ENCODE assay signal across 20 mouse cellular contexts in the genomic region with DNA sequence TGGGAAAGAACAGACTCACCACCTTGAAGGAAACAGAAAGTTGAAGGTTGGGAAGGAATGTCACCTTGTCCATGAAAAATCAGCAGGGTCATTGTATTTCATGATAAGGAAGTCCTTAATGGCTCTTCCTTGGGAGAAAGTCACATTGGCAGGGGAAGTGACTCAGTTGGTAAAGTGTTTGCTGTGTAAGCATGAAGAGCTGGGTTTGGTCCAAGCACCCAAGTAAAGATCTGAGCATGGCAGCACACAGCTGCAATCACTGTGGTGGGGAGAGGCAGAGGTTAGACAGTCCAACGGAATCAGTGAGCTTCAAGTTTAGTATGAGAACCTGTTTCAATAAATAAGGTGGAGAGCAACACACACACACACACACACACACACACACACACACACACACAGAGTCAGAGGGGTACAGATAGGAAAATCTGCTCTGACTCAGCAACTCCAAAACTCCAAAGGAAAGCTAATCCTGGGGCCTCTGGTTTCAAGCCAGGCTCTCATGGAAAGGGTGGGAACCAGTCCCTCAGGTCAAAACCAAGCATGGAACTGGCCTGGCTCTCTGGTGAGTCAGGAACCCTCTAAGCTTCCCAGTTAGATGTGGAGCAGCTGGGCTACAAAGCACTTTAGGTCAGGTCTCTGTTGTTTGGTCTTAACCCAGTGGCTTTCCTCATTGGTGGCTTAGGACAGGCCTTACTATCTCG.
A peak's percentile ranks its signal among the peaks of the same experiment; 100 is the strongest.
DNase-seq lines count a peak whose midpoint lies in the region; ATAC-seq and TF ChIP-seq lines count a peak whose summit lies in the region.
"Had no signal": no experiment of that assay in that cellular context is flagged by ENCODE, and none has a peak within 500 bp of the region (broad histone marks: within the 10 kb centered on the region; RNA-seq: fewer than 3 reads in every experiment).

No protein-coding gene starts in this region.

- TF ChIP-seq CTCF in lung, adult 2 months (IDR thresholded peaks at IDR 0.05; ENCODE audit: insufficient read depth, low read length) = no peak
- TF ChIP-seq CTCF in Patski (IDR thresholded peaks at IDR 0.05) = no peak

- no peak overlapping the region for H3K4me3 ChIP-seq in lung, adult 2 months (replicated peaks; ENCODE audit: extremely low read depth, low read depth, low read length)
- no peak overlapping the region for H3K4me3 ChIP-seq in lung, embryonic 15.5 days
- H3K4me3 ChIP-seq in forebrain, embryonic 16.5 days (replicated peaks; ENCODE audit: low read length) = no peak overlapping the region
- H3K4me3 ChIP-seq: embryonic facial prominence, embryonic 10.5 days; forebrain, embryonic 13.5 days; hindbrain, embryonic 15.5 days; intestine, embryonic 15.5 days; liver, embryonic 15.5 days; midbrain, embryonic 10.5 days; neural tube, embryonic 12.5 days had no signal

- in situ Hi-C loops in Patski (cut with MboI; ENCODE audit: low pct_unique_long_range_greater_than_20kb) = loop anchor here (5.0 kb wide), 4 partner anchors 88 to 193 kb away; no protein-coding TSS in a partner anchor

- DNase-seq in lung, adult 2 months = peak; percentile 22
- DNase-seq in lung, postnatal 4 days = no peak
- DNase-seq in Patski (ENCODE audit: low read depth, low spot score) = peak; percentile 68
- no peak for DNase-seq in cerebellum, postnatal 14 days
- no peak for DNase-seq in left cerebral cortex, postnatal 4 days
- DNase-seq: adrenal gland, postnatal 25 days; cerebellum, adult 18-20 months; heart, postnatal 36 days; thymus, adult 2 months had no signal

- intact Hi-C loops in left cerebral cortex, postnatal 4 days (cut with DNase I) = no loop called here

- no peak overlapping the region for H3K4me2 ChIP-seq in lung, embryonic 15.5 days
- no peak overlapping the region for H3K4me2 ChIP-seq in forebrain, embryonic 16.5 days (ENCODE audit: low read length)
- H3K4me2 ChIP-seq: forebrain, embryonic 13.5 days; hindbrain, embryonic 15.5 days; intestine, embryonic 15.5 days; liver, embryonic 15.5 days; neural tube, embryonic 12.5 days had no signal

- CTCF ChIA-PET in Patski (lab: Charles Lee) = interaction anchor here (0.7 to 3.5 kb wide), 10 partner anchors 9 to 231 kb away, joined by 3 to 14 read pairs (median 3); no protein-coding TSS in a partner anchor

- POLR2A ChIA-PET in Patski (lab: Charles Lee) = interaction anchor here (1.3 to 1.5 kb wide), 2 partner anchors 15 to 191 kb away, joined by 4 to 5 read pairs; no protein-coding TSS in a partner anchor

- H3K9me3 ChIP-seq in lung, embryonic 15.5 days = no peaks in the 10 kb centered on the region
- H3K9me3 ChIP-seq in forebrain, embryonic 16.5 days (ENCODE audit: control insufficient read depth, low read length) = no peaks in the 10 kb centered on the region
- H3K9me3 ChIP-seq: forebrain, embryonic 13.5 days; hindbrain, embryonic 15.5 days; intestine, embryonic 15.5 days; liver, embryonic 15.5 days; midbrain, embryonic 10.5 days; neural tube, embryonic 12.5 days had no signal

- H3K36me3 ChIP-seq in lung, embryonic 15.5 days = no peaks in the 10 kb centered on the region
- H3K36me3 ChIP-seq in forebrain, embryonic 16.5 days (ENCODE audit: control insufficient read depth, insufficient read depth) = no peaks in the 10 kb centered on the region
- H3K36me3 ChIP-seq: embryonic facial prominence, embryonic 10.5 days; hindbrain, embryonic 15.5 days; intestine, embryonic 15.5 days; liver, embryonic 15.5 days; midbrain, embryonic 10.5 days; neural tube, embryonic 12.5 days had no signal

- H3K4me1 ChIP-seq in lung, adult 2 months (ENCODE audit: control insufficient read depth, insufficient read depth, low read length) = peaks cover 3% of the 10 kb centered on the region; the same call in 1 of the 2 replicates
- peaks cover 19% of the 10 kb centered on the region for H3K4me1 ChIP-seq in lung, embryonic 15.5 days
- H3K4me1 ChIP-seq in forebrain, embryonic 16.5 days (replicated peaks; ENCODE audit: control insufficient read depth, insufficient read depth, low read length) = peaks cover 21% of the 10 kb centered on the region
- H3K4me1 ChIP-seq: embryonic facial prominence, embryonic 10.5 days; intestine, embryonic 15.5 days; liver, embryonic 15.5 days had no signal

- 0 out of 2 replicates have a peak overlapping the region, but pooled peaks have one; percentile 6 for H3K27ac ChIP-seq in lung, embryonic 15.5 days
- no peak overlapping the region for H3K27ac ChIP-seq in forebrain, embryonic 16.5 days (ENCODE audit: low read length)
- H3K27ac ChIP-seq: embryonic facial prominence, embryonic 10.5 days; hindbrain, embryonic 15.5 days; intestine, embryonic 15.5 days; liver, embryonic 15.5 days; midbrain, embryonic 10.5 days; neural tube, embryonic 12.5 days had no signal

- no peaks in the 10 kb centered on the region for H3K27me3 ChIP-seq in Patski
- H3K27me3 ChIP-seq in lung, embryonic 15.5 days = no peaks in the 10 kb centered on the region
- H3K27me3 ChIP-seq in forebrain, embryonic 16.5 days (replicated peaks; ENCODE audit: control insufficient read depth, insufficient read depth, low read length) = no peaks in the 10 kb centered on the region
- H3K27me3 ChIP-seq: forebrain, embryonic 13.5 days; hindbrain, embryonic 15.5 days; intestine, embryonic 15.5 days; liver, embryonic 15.5 days; neural tube, embryonic 12.5 days had no signal

- WGBS in lung, adult 2 months = 43% methylated on average over 2 of the region's 2 CpGs
- 62% methylated on average over 2 of the region's 2 CpGs for WGBS in lung, embryonic 15.5 days
- WGBS in forebrain, embryonic 16.5 days = 86% methylated on average over 2 of the region's 2 CpGs

- no peak for TF ChIP-seq POLR2A in lung, adult 2 months (IDR thresholded peaks at IDR 0.05; ENCODE audit: borderline replicate concordance, extremely low read depth, low read depth, low read length)

- no peak for ATAC-seq in Patski
- ATAC-seq in lung, embryonic 15.5 days (ENCODE audit: borderline replicate concordance, extremely low read depth, low FRiP score, low TSS enrichment) = peak; percentile 39; the same call in 1 of the 2 replicates
- ATAC-seq in megakaryocyte progenitor cell, adult 5-6 weeks (replicated peaks; ENCODE audit: poor library complexity) = peak; percentile 25; the same call in 1 of the 2 replicates
- ATAC-seq in forebrain, embryonic 16.5 days = no peak
- ATAC-seq: CD4-positive, CD25-positive, alpha-beta regulatory T cell, adult 4 months; forebrain, embryonic 13.5 days; intestine, embryonic 15.5 days had no signal

- no peak overlapping the region for H3K9ac ChIP-seq in lung, embryonic 15.5 days
- H3K9ac ChIP-seq in forebrain, embryonic 16.5 days (replicated peaks; ENCODE audit: low read depth, low read length) = no peak overlapping the region
- H3K9ac ChIP-seq: forebrain, embryonic 13.5 days; hindbrain, embryonic 15.5 days; intestine, embryonic 15.5 days; liver, embryonic 15.5 days; neural tube, embryonic 12.5 days had no signal

Comparison
In these comparisons a context has a peak if more than half of its experiments do, and no peak if none do; other contexts are left out.
1. DNase-seq: peak in lung, adult 2 months (single experiment) and Patski (single experiment); none in lung, postnatal 4 days (0 of 2), cerebellum, postnatal 14 days (0 of 2) and left cerebral cortex, postnatal 4 days (single experiment).
2. ATAC-seq: peak in lung, embryonic 15.5 days (single experiment) and megakaryocyte progenitor cell, adult 5-6 weeks (single experiment); none in Patski (single experiment) and forebrain, embryonic 16.5 days (single experiment).